Mouse (Mus musculus) urinary bladder, postnatal 14 days (tissue): ENCODE data around the gene Gm37240.

Experiments used
- DNase-seq: peaks from one replicate; pipeline ENCODE4 v3.0.0; 2021; ENCODE audit warnings: low spot score

Gm37240 gene

DNA sequence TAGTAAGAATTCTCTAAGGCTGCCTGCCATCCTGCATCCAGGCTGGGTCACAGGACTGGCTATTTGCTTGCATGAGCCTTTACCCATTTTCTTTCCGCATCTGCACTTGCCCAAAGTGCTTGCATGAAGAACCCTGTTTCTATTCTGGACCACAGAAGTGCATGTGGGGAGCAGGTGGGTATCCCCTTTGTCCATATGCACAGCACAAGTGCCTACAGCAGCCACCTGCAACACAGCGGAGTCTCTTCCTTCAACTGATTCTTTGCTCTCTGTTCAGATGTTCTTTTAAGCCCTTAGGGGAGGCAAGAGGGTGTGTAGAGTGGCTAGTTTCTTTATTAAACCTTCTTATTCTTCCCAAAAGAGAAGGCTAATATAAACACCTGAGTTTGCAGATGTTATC, 1133.5 kb downstream of the Gm37240 start:
- DNase-seq = no peak

DNA sequence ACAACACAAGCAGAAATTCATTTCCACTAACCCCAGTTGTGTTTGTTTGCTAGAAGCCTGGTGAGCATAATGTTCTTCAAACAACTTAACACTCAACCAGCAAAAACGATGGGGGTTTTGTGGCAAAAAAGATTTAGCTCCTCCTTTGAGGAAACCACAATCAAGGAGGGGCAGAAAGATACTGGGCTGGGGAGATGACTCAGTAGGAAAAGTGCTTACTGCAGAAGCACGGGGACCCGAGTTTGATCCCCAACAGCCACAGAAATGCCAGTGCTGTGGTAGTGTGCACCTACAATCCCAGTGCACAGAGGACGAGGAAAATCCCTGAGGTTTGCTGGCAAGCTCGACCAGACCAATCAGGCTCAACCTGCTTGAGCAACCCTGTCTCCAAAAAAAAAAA, 1138.1 kb downstream of the Gm37240 start:
- no peak for DNase-seq

DNA sequence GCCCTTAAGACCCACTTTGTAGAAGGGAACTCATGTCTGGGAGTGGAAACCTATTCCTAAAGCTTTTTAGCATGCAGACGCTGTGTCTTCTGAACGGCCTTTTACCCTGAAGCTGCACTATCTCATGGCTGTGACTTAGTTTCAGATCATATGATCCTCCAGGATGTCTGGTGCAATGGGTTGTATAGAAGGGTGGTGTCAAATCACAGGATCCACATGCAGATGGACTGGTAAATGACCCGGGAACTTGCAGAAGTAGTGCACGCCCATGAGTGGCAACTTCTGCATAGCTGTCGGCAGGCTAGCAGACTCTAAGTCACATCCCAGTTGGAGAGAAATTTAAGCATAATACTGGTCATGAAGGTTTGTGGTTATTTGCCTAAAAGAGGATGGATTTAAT, 1139.2 kb downstream of the Gm37240 start:
- DNase-seq = no peak

- DNase-seq = peak; percentile 84
These were observed 1141.7 kb downstream of the Gm37240 start for GRCm38 (mm10) chr3:84745537-84746189.

DNA sequence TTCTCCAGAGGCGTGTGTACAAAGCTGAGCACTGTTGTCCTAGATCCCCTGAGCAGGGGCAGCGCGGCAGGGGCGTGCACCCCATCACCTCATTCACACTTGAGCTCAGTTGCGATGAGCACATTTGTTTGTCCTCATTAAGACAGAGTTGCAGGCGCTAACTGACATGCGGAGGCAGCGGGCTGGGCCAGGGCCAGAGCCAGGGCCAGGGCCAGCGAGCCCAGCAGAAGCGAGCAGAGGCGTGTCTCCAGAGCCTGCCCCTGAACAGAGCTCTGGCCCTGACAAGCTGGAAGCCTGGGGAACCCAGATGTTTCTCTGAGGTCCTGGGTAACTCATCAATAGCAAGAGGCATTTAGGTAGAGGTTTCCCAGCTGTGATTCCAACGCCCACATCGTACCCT, 1142.6 kb downstream of the Gm37240 start:
- DNase-seq = peak; percentile 46

DNA sequence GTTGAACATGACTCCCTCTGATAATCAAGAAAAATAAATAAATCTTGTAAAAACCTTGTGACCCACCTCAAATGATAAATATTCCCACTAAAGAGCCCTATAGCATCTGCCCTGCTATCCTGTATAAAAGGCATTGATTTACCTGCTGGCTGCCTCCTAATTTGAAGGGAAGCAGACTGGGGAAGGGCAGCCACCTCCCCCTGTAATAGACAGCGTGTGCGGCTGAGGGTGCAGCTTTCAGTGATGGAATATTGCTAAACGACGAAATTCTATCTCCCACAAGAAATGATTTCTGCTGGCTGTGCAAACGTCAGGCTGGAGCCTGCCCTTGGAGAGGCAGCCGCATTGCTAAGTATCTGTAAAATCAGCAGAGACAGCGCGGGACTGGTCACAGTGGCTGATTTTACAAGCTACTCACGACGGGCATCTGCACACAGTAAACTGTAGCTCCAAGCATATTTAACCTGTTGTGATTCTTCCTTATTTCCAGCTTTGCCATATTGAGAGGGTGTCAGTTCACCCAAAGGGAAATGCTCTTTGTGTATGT, 1147.2 kb downstream of the Gm37240 start:
- no peak for DNase-seq

GRCm38 (mm10) chr3:84737137-84737536, 1150.2 kb downstream of the Gm37240 start:
- no peak for DNase-seq

- DNase-seq = no peak
These were observed 1151.6 kb downstream of the Gm37240 start for GRCm38 (mm10) chr3:84735716-84736115.

- no peak for DNase-seq
These were observed 1154.8 kb downstream of the Gm37240 start for GRCm38 (mm10) chr3:84732516-84732915.

GRCm38 (mm10) chr3:84732016-84732502, 1155.3 kb downstream of the Gm37240 start:
- DNase-seq = no peak

GRCm38 (mm10) chr3:84731403-84732015, 1155.8 kb downstream of the Gm37240 start:
- no peak for DNase-seq

DNA sequence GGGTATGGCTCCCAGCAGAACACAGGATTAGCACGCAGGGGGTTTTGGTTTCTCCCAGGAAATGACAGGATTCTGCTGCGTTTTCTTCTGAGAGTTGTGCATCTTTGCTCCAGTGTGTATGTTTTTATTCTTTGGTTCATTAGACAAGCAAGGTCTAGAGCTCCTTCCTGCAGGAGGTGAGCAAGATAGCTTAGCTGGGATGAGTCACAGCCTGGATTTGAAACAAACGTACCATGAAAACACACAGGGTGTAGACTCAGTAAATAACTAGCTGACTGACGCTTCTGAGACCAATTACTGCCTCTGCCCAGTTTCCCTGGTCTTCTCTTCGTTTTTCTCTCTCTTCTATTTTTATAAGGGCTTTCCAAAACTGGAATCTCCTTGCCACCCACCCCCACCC, 1156.3 kb downstream of the Gm37240 start:
- no peak for DNase-seq

DNA sequence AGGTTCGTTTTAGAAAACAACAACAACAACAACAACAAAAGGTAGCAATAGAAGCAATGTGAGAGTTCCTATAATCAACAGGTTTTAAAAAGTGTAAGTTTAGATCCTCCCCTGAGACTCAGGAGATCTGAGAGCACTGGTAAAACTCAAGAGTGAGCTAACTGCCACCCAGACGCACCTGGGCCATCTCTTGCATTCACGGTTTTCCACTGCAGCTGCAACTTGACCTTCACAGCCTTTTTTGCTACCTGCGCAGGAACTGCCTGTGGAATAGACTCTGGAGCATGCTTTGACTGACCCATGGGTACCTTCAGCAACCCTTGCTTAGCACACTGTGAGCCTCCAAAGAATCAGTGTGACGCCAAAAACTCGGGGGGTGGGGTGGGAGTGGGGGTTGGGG, 1157.5 kb downstream of the Gm37240 start:
- DNase-seq = no peak

DNA sequence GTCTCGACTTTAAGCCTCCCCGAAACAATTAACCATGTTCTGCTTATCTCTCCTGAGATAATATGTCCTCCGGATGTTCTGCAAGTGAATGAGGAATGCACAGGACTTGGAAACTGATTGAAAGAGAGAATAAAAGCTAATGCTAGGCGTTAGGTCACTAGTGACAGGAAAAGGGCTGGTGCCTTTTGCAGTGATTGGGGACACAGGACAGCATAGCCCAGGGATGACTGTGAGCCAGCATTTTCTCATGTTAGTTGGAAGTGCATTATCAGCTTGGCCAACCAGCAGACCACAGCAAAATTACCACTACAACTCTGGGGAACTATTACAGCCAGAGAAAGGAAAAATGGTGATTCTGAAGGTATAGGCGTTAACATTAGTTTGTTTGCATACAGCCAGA, 1163.3 kb downstream of the Gm37240 start:
- no peak for DNase-seq

DNA sequence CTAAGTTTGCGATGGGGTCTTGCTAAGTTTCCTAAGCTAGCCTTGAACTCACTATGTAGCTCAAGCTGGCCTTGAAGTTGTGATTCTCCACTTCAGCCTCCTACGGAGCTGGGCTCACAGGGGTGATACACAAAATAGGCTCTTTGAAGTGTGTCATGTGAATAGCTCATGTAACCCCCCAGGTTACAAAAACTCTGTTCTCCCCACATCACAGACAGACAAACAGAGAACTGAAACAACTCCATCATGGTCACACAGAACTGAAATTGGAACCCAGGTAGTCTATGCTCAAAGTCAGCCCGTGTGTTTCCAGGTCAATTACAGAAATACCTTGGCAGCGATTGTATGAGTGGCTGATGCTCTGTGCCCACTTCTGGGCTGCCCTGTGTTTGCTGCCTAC, 1164.6 kb downstream of the Gm37240 start:
- DNase-seq = no peak

DNA sequence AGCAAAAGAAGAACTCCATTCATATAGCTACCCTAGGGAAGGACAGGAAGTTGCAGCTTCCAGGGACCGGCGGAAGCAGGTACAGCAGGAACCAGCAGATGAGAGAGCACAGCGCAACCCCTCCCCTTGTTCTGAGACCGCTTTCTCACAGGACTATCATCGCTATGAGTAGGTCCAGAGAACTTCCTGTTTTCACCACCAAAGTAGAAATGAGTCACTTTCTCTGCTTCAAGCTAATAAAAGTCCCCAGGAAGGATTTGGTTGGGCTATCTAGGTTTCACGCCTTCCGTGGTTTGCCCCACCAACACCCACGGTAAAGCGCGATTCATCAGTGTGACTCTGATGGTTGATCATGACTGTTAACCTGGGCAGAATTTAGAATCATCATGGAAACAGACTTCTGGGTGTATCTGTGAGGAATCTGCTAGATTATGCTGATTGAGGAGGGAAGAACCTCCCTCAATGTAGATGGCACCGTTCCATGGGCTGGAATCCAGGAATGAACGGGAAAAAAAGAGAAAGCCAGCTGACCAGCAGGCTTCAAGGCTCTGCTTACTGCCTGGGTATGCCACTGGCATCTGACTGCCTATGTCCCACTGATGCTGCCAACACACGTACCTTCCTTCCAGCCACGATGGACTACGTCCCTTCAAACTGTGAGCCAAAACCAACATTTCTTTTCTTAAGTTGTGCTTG, 1172.1 kb downstream of the Gm37240 start:
- DNase-seq = no peak

DNA sequence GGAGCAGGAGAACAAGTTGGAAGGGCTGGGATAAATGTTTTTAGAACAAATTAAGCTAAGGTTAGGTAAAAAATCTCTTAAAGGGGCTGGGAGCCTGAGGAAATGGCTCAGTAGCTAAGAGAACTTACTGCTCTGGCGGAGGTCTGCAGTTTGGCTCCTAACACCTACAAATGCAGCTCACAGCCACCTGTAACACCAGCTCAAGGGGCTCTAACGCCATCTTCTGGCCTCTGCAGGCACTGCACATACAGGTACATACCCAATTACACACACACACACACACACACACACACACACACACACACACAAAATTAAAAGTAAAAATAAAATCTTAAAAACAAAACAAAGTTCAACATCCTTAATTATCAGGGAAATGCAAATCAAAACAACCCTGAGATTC, 1174.4 kb downstream of the Gm37240 start:
- DNase-seq = no peak

- DNase-seq = no peak
These were observed 1176.6 kb downstream of the Gm37240 start for GRCm38 (mm10) chr3:84710723-84711122.

- no peak for DNase-seq
These were observed 1177.4 kb downstream of the Gm37240 start for GRCm38 (mm10) chr3:84709967-84710366.

- DNase-seq = no peak
These were observed 1178.2 kb downstream of the Gm37240 start for GRCm38 (mm10) chr3:84709100-84709499.

DNA sequence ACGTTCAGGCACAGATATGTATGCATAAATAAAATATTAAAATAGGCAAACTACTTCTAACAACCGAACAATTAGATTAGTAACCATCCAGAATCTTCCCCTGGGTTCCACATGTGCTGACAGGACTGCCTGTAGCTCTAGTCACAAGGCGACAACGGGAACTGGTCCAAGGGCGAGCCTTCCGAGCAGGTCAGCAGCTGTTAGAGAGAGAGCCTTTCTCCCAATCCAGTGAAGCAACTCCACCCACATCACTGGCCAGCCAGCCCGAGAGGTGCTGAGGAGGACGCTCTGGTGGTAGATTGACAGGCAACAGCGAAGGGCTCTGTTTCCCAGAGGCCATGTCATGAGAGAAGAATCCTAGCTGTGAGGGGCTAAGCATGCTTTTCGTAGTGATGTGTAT, 1178.8 kb downstream of the Gm37240 start:
- no peak for DNase-seq

GRCm38 (mm10) chr3:84705224-84705623, 1182.1 kb downstream of the Gm37240 start:
- no peak for DNase-seq
